Mouse (Mus musculus): ENCODE data around the gene Gpx6.

Gene Gpx6

GRCm38 (mm10) chr13:21311926-21312325 lies at the start of gene Gpx6:
TSS of gene Gpx6 (plus strand) at chr13:21312125.
- no peak for DNase-seq

- no peak for DNase-seq
These were observed 49.0 kb upstream of the Gpx6 start for GRCm38 (mm10) chr13:21262787-21263461.

DNA sequence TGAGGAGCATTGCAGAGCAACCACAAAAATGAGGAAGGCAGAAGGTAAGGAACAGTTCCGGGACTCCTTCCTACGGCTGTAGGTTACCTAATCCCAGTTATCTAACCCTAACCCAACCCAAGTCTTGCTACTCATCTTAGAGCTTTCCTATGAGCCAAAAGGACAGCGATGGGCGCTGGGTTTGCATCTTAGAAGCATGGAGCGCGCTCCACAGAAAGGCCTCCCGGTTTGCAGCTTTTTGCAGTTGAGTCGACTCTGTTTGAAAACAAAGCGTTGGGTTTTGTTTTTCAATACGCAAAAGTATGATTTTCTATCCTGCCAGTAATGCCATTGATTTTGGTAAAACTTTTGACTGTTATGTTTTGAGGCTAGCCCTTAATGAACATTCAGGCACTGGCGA lies 48.0 kb upstream of the Gpx6 start:
- DNase-seq = no peak

DNA sequence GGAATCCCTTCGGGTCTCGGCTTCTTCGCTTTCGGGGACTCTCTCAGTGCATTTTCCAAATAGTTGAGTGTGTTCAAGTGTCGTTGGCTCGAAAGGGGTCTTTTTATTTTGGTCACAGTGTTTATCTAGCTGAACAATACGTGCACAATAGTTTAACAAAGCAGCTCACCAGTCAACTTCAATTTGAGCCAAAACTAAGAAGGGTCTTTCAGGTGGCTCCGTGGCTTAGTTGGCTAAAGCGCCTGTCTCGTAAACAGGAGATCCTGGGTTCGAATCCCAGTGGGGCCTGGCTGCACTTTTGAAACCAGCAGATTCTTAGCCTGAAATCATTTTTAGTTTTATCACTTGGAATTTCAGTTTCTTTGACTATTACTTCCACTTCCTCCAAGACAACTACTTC lies 47.6 kb upstream of the Gpx6 start:
- DNase-seq = no peak

DNA sequence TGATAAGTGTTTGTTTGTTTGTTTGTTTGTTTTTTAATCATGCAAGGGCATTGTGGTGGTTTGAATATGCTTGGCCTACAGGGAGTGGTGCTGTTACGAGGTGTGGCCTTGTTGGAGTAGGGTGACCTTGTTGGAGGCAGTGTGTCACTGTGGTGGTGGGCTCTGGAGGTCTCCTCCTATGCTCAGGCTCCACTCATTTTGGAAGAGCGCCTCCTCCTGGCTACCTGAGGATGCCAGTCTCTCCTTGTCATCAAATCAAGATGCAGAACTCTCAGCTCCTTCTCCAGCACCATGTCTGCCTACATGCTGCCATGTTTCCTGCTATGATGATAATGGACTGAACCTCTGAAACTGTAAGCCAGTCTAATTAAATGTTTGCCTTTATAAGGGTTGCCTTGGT lies 46.2 kb upstream of the Gpx6 start:
- DNase-seq = no peak

GRCm38 (mm10) chr13:21267541-21267940 lies 44.4 kb upstream of the Gpx6 start:
- no peak for DNase-seq

DNA sequence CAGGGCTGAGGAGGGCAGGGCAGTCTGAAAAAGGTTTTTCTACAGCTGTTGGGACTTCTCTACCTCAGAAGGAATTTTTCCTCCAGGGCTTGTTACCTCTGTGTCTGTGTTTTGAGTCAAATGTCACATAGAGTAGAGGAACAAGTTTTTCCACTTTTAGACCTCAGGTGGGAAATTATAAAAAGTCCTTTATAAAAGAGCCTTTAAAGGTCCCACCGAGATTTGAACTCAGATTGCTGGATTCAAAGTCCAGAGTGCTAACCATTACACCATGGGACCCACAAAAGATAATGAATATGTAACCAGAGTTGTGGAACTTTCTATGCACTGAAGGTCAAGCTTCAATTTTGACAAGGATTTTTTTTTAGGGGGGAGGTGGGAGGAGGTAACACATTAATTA lies 43.7 kb upstream of the Gpx6 start:
- no peak for DNase-seq

GRCm38 (mm10) chr13:21275021-21275814 lies 36.7 kb upstream of the Gpx6 start:
- no peak for DNase-seq

GRCm38 (mm10) chr13:21275815-21276550 lies 35.9 kb upstream of the Gpx6 start:
- DNase-seq = peak; percentile 79

DNA sequence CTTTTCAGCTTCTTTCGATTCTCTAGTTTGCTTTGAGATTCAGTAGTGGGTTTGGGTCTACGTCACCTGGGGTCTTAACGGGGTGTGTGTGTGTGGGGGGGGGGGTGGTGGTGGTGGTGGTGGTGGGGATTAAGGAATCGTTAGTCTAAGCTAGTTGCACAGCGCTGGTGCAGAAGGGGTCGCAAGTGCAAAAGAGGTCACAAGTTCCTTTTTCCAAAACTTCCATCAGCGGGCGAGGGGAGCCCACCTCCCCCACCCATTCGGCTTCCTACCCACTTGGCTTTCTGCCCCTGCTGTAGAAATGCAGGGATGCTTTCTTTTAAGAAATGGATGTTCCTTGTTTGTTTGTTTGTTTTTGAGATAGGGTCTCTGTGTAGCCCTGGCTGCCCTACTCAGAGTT lies 35.4 kb upstream of the Gpx6 start:
- DNase-seq = no peak

- DNase-seq = no peak
These were observed 32.8 kb upstream of the Gpx6 start for GRCm38 (mm10) chr13:21279076-21279475.

DNA sequence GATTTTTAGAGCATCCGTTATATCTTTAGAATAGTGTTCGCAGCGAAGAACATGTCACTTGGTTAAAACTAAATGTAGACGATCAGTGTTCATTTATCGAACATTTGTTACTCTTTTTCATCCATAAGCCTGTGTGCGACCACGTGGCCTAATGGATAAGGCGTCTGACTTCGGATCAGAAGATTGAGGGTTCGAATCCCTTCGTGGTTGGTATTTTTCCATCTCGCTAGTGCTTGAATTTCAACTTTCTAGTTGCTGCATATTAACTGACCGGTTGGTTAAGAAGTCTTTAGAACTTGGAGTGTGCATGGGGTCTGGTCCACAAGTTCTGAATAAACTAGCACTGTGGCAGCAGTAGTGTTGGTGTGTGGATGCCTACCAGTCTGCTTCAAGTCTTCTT lies 32.4 kb upstream of the Gpx6 start:
- peak; percentile 74 for DNase-seq

- DNase-seq = no peak
These were observed 19.3 kb upstream of the Gpx6 start, which contains the start of gene Gpx5 for GRCm38 (mm10) chr13:21292631-21293030. TSS of gene Gpx5 (minus strand) at chr13:21292731.

DNA sequence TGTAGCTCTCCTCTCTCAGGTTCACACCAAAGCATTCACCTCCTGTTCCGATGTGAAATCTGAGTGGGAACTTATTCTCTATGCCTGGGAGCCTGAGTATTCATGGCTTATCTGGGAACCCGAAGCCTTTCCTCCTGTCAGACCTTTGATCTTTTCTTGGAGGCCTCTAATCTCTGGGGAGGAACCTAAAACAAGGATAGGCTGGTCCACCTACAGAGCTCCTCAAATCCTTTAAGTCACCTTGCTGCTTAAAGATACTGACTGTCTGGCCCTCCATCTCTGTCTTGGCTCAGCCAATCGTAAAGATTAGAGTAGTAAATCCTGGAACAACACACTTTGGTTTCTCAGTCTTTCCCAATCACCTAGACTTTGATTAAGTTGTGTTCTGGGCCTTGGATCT lies 13.4 kb upstream of the Gpx6 start:
- DNase-seq = no peak

- no peak for DNase-seq
These were observed 7.3 kb upstream of the Gpx6 start for GRCm38 (mm10) chr13:21304483-21305066.

DNA sequence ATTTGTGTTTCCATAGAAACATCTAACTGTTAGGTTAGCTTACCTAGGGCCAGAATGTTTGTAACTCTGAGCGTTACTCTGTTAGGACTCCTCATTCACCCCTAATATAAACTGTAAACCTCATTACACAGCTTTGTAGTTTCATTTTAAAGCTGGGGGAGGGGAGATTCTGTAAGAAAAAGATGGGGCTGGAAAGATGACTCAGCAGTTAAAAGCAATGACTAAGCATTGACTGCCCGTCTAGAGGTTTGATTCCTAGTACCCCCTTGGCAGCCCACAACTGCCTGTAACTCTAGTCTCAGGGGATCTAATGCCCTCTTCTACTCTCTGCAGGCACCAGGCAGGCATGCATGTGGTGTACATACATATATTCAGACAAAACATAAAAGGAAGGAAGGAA lies 2.1 kb upstream of the Gpx6 start:
- DNase-seq = no peak

DNA sequence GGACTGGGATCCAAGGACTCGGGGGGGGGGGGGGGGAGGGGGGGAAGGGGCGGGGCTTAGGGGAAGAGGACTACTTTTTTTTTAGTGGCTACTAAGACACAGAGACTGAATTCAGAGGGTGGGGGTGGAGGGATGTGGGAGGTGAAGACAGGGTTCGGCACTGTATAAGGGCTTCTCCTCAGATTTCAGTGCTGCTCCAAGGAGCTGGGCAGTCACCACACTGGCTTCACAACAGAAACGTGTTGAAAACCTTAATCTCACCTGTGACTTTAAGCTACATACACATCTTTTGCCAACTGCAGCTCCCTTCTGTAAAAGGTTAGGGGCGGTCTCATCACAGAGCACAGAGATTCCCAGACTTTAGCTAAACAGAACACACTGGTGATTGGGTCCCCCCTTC lies 929 bp downstream of the Gpx6 start:
- DNase-seq = no peak

DNA sequence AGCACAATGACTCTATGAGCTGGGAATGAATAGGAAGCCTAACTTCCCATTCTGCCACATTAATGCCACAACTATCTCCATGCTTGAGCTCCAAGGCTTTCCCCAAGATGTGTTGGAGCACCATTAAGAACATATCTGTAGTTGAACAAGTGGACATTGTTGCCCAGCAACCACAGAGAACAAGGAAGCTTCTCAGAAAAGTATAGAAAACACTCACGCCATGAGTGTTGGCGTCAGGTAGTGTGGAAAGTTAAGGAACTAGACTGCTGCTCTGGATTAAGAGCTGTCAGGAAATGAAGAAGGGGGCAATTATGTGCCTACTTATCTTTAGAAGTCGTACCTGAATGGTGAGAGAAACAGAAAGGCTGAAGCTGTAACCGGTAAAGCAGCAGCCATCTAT lies 2.0 kb downstream of the Gpx6 start:
- no peak for DNase-seq

GRCm38 (mm10) chr13:21320262-21320661 lies 8.3 kb downstream of the Gpx6 start:
- no peak for DNase-seq

- peak; percentile 3 for DNase-seq
These were observed 10.1 kb downstream of the Gpx6 start for GRCm38 (mm10) chr13:21321890-21322494.

DNA sequence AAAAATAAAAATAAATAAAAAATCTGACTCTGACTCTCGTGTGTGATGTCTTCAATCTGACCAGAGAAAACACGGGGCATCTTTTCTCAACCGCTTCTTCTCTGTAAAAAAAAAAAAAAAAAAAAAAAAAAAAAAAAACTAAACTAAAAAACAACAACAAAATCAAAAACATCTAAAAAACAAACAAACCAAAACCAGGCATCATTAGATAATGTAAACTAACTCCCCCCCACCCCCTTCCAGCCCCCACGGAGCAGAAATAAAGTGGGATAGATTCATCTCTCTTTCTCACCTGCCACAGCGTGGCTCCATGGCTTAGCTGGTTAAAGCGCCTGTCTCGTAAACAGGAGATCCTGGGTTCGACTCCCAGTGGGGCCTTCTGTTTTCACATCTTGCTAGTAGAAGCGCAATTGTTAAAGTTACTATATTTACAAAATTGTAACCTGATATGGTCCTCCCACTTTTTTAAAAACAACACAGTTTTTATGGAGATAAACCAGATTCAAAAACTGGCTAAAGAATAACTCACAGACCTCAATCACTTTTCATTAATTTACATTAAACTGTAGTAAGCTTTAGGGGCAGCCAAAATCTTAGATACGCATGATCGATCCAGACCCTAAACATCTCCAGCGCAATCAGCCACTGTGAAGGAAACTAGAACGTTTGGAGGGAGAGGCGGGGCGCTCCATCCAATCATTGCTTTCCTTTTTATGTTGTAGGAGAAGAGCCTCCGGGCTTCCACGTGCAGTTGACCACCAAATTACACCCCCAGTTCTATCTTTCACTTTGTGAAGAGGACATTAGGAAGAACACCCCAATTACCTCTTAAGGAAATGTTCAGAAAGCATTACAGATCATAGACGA lies 10.8 kb downstream of the Gpx6 start:
- DNase-seq = peak; percentile 59

DNA sequence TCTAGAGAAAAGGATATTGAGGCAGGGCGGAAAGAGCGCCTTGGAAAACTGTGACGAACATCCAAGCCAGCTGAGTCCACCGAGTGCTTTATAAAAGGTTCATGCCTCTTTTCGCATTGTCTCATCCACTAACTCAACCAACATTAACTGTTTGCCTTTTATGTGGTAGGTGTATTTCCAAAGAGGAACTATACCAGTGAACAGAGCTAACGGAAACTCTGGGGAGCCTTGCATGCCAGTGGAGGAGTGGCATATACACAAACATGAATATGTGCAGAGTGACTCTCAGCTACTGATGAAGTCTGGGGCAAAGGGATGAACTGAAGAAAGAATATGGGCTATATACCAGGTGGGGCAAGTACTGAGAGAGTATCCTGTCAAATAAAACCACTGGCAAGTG lies 11.5 kb downstream of the Gpx6 start:
- DNase-seq = no peak

Measured in right cerebral cortex, postnatal 4 days (tissue).